Mouse (Mus musculus): ENCODE measurements around the gene Nfkbiz.

DNA sequence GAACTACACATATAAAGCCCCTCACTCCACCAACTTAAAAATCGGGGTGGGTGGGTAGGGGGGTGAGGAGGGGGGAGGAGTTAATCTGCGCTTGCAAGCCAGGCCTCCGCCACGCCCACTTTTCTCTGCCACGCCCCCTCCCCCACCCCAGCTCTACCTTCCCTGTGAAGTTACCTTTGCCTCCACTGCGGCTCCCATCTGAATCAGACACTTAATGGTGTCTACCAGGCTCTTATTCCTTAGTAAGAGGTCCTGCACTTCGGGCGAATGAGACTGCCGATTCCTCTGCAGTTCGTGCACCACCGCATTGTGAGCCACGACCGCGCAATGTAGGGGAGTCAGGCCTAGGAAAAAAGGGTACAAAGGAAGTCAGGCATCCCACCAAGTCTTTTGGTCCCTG, 23.2 kb downstream of the Nfkbiz start:
- TF ChIP-seq CTCF (conservative IDR thresholded peaks at IDR 0.05; ENCODE audit: insufficient read depth, insufficient read length, low read depth, low read length) (no peak), POLR2A (IDR thresholded peaks at IDR 0.05; ENCODE audit: low read depth, low read length) (no peak)

Data from kidney, adult 2 months (tissue).